Mouse (Mus musculus) hindbrain, embryonic 15.5 days (tissue): ENCODE results near the gene Rap1gap. TPM values are rescaled to one million over a fixed set of nuclear protein-coding genes. Genes with fewer than 3 reads are reported as not detected.

Source experiments
- ATAC-seq: fragments of 200-750 bp; cut with Nextera tagmentation; 2 replicates; pipeline ENCODE4 v1.8.0; 2017; ENCODE audit warnings: low read depth, moderate number of reproducible peaks, moderate TSS enrichment; ENCODE audit not compliant: low FRiP score
- H3K27ac ChIP-seq: fragments of 300-500 bp; sonication (generic); replicated peaks from 2 replicates; pipeline ENCODE4 v1.5.1; 2015; ENCODE audit warnings: mild to moderate bottlenecking, inconsistent platforms
- H3K27me3 ChIP-seq: fragments of 300-500 bp; sonication (generic); 2 replicates; pipeline ENCODE4 v1.6.1; 2015; ENCODE audit warnings: control low read depth, inconsistent platforms
- H3K36me3 ChIP-seq: fragments of 300-500 bp; sonication (generic); 2 replicates; pipeline ENCODE4 v1.6.1; 2015; ENCODE audit warnings: control low read depth, inconsistent platforms
- H3K4me1 ChIP-seq: fragments of 300-500 bp; sonication (generic); replicated peaks from 2 replicates; pipeline ENCODE4 v1.6.1; 2015; ENCODE audit warnings: control low read depth, inconsistent platforms
- H3K4me2 ChIP-seq: fragments of 300-500 bp; sonication (generic); 2 replicates; pipeline ENCODE4 v1.6.1; 2015; ENCODE audit warnings: moderate library complexity, mild to moderate bottlenecking, inconsistent platforms
- H3K4me3 ChIP-seq: fragments of 300-500 bp; sonication (generic); 2 replicates; pipeline ENCODE4 v1.5.1; 2015; ENCODE audit warnings: mild to moderate bottlenecking, inconsistent platforms
- H3K9ac ChIP-seq: fragments of 300-500 bp; sonication (generic); 2 replicates; pipeline ENCODE4 v1.6.1; 2015; ENCODE audit warnings: inconsistent platforms
- H3K9me3 ChIP-seq: fragments of 300-500 bp; sonication (generic); 2 replicates; pipeline ENCODE4 v1.6.1; 2016; ENCODE audit warnings: control low read depth, inconsistent platforms
- WGBS: fragments of 180-500 bp; shearing (Covaris S2); methylation state at CpG from one replicate; pipeline ENCODE4 v1.1.7; 2015; 5-methylcytosine and 5-hydroxymethylcytosine counted together
- polyA plus RNA-seq: library from polyadenylated mRNA; unstranded; fragments of >200 nt; fragmentation: Nextera tagmentation; extraction: Ambion mirVana; gene quantifications from 2 replicates; pipeline ENCODE4 v1.2.1, GENCODE M21; 2015

Gene Rap1gap
- polyA plus RNA-seq, 1 experiment from 2014 or later = 99.6 TPM

DNA sequence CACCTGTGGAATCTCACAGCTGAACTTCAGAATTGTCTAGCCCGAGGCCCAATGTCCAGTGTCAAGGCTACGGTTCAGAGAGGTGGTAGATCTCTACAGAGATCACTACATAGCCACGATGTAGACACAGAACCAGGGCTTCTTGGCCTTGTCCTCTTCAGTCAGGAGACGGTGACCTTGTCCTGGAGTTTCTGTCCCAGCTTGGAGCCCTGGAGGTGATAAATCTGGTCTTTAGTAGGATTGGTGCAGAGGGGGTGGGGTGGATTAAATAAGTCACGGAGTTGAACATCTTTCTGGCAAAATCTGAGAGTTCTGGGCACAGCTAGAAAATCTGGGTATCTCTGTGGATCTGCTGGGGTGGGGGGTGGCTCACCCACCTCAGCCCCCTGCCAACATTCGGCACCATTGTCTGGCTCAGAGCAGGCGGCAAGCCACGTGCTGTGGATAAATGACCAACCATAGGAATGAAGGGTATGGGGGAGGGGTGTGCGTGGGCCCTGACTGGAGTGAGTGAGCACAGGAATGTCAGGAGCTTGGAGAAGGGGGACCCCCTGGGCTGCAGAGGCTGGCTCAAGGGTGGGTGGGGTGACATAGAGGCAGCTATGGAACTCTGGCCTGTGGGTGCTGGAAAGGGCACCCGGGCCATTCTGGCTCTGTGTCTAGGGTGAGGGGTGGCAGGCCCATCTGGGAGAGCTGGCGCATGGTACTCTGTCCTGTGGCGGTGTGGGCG is 32.8 kb downstream of the Rap1gap start:
- Histone ChIP-seq H3K4me3 (no peak overlapping the region), H3K9ac (no peak overlapping the region), H3K9me3 (no peaks in the 10 kb centered on the region), H3K36me3 (0 out of 2 replicates have a peak, but pooled peaks cover 4% of the 10 kb centered on the region), H3K27ac (0 out of 2 replicates have a peak overlapping the region, but pooled peaks have one; percentile 11), H3K4me2 (no peak overlapping the region), H3K27me3 (no peaks in the 10 kb centered on the region), H3K4me1 (peaks cover 36% of the 10 kb centered on the region)
- ATAC-seq = no peak
- 66% methylated on average over 13 of the region's 13 CpGs for WGBS

DNA sequence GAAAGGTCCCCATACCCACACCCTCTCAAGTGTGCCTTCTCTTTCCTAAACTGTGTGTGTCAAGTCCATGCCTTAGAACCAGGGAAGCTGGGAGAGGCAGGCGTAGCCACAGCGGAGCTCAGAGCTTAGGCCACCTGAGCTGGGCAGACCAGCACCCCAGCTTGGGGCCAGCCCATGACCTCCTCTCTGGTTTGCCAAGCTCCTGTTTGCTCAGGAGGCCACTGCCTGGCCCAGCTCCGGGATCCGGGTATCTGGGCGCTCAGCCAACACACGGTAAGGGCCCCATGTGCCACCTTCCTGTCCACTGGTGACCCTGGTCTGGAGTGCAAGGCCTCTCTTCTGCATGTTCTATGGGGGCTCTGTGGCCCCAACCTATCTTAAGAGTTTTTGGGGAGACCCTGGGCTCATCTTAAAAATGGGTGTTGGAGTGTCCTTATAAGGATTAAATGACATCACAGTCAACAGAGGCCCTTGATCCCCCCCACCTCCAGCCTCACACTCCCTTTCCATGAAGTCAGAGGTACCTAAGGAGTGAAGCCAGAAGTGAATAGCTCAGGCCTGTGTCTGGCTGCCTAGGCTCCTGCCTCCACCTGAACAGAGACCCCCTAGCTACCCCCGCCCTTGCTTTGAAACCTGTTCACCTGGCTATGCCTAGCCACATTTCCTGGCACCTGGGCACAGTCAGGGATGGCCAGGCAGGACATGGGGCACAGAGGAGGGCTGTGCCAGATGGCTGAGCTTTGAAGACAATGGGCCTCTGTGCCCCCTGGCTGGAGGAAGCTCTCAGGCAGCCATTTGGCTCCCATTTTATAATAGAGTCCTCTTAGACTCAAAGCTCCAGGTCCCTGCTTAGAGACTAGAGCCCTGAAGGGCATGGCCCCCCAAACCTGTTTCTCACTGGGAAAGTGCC is 33.8 kb downstream of the Rap1gap start:
- H3K9me3 ChIP-seq = no peaks in the 10 kb centered on the region
- 0 out of 2 replicates have a peak overlapping the region, but pooled peaks have one; percentile 18 for H3K27ac ChIP-seq
- WGBS = 74% methylated on average over 7 of the region's 7 CpGs
- peak; percentile 10; the same call in 1 of the 2 replicates for ATAC-seq
- no peak overlapping the region for H3K4me3 ChIP-seq
- no peak overlapping the region for H3K9ac ChIP-seq
- no peak overlapping the region for H3K4me2 ChIP-seq
- no peaks in the 10 kb centered on the region for H3K36me3 ChIP-seq
- H3K4me1 ChIP-seq = peaks cover 36% of the 10 kb centered on the region
- H3K27me3 ChIP-seq = no peaks in the 10 kb centered on the region

DNA sequence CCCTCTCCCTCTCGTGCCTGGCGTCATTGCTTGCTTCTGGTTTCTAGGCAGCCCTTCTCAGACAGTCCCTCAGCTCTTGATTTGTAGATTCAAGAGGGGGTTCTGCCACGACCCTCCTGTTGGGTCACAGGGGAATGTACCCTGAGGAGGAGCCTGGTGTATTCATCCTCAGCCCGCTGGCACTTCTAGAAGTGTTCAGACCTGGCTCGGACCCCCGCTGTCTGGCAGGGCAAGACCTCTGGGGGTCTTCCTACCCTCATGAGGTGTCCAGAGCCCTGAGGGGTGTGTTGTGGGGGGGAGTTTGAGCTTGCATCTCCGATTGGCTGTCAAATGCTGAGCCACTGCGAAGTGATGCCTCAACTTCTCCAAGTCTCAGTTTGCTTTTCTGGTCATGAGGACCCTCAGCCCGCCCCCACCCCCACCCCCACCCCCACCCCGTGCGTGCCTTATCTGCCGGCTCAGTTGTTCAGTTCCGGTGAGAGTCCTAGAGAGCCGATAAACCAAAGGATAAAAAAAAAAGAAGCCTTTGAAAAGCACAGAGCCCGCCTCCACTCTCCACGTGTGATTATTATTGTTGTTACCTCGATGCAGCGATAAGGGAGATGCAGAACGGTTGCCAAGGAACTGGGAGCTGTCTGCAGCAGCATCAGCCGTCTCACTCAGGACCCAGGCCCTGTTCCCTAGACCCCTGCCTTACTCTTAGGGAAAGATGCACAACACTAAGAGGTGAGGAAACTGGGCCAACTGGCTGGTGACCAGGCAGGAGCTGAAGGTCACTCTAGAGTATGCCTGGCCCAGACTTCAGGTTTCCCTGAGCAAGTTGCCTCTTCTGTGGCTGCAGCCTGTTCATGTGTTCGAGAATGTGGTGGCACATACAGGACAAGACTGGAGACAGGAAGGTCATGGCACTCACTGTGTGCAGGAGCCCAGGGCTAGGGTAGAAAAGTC is 35.0 kb downstream of the Rap1gap start:
- no peak overlapping the region for H3K27ac ChIP-seq
- 0 out of 2 replicates have a peak, but pooled peaks cover 4% of the 10 kb centered on the region for H3K36me3 ChIP-seq
- ATAC-seq = no peak
- H3K27me3 ChIP-seq = no peaks in the 10 kb centered on the region
- no peak overlapping the region for H3K9ac ChIP-seq
- H3K4me2 ChIP-seq = no peak overlapping the region
- peaks cover 36% of the 10 kb centered on the region for H3K4me1 ChIP-seq
- H3K4me3 ChIP-seq = no peak overlapping the region
- 48% methylated on average over 21 of the region's 21 CpGs for WGBS
- H3K9me3 ChIP-seq = no peaks in the 10 kb centered on the region

DNA sequence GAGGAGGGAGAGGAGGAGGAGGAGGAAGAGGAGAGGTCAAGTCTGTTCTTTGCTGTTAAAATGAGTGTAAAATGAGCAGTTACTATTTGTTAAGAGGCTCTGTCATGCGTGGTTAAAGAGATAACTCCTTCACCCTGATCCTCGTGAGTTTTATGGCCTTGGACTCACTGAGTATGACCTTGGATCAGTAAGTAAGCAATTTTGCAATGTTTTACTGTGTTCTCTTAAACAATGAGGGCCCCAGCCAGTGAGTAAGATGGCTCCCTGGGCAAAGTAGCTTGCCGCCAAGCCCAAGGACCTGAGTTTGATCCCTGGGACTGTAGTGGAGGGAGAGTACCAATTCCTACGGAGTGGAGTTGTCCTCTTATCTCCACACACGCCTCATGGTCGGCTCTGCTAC is 36.4 kb downstream of the Rap1gap start:
- no peak for ATAC-seq
- Histone ChIP-seq H3K27me3 (no peaks in the 10 kb centered on the region), H3K4me1 (peaks cover 31% of the 10 kb centered on the region)

DNA sequence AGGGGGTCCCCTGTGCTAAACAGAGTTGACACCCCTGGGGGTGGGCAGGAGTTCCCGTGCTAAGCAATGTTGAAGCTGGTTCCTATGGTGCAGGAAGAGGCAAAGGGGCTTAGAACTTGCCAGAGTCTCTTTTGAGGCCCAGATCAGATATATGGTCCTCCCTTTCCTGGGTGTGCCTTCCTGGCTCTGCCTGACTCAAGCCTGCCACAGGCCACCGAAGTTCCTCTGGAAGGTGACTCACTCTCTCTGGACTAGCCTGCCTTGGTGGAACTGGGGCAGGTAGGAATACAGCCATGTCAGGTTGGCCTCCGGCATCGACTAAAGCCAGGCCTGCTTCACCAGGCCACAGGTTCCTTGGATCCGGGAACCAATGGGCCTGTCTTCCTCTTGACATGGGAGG is 38.6 kb downstream of the Rap1gap start:
- Histone ChIP-seq H3K36me3 (0 out of 2 replicates have a peak, but pooled peaks cover 4% of the 10 kb centered on the region), H3K4me1 (peaks cover 38% of the 10 kb centered on the region), H3K27ac (no peak overlapping the region), H3K4me2 (no peak overlapping the region), H3K27me3 (no peaks in the 10 kb centered on the region), H3K4me3 (no peak overlapping the region), H3K9ac (no peak overlapping the region), H3K9me3 (no peaks in the 10 kb centered on the region)
- ATAC-seq = no peak
- 94% methylated on average over 5 of the region's 5 CpGs for WGBS

More for the DNA sequence above, 36.4 kb downstream of the Rap1gap start:
- no peak overlapping the region for H3K4me3 ChIP-seq
- H3K9me3 ChIP-seq = no peaks in the 10 kb centered on the region
- WGBS = 68% methylated on average over 6 of the region's 6 CpGs
- H3K27ac ChIP-seq = no peak overlapping the region
- no peak overlapping the region for H3K4me2 ChIP-seq
- H3K9ac ChIP-seq = no peak overlapping the region
- H3K36me3 ChIP-seq = 0 out of 2 replicates have a peak, but pooled peaks cover 4% of the 10 kb centered on the region

DNA sequence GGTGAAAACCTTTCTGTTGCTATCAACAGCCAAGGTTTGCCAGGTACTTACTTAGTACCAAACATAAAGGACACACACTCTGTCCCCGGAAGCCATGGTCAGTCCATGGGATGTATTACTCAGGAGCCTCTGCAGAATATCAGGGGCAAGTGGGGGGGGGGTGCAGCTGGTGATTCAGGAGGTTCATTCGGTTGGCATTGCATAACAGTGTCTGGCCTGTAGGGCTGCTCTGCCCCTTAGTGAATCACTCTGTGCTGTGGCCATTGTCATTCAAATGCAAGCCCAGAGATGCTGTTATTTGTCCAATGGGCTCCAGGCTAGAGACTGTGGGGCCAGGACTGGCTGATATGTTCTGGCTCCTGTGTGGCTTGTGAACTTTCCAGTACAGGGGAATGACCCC is 40.0 kb downstream of the Rap1gap start:
- WGBS = 41% methylated on average over 2 of the region's 2 CpGs

DNA sequence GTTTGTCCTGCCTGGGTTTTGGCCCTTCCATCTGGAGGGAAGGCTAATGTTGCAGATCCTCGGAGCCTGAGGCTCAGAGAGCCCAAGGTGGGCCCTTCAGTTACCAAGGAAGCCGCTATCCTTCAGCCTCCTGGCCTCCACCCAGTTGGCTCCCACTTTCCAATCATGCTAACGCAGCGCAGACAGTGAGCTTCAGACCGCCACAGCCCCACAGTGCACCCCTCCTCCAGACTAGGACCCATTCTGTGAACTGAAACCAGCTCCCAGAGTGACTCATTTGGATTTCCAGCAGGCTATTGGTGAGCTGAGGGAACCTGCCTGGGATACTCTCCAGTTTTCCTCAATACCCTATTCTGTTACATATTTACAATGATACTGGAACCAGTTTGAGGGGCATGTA is 40.9 kb downstream of the Rap1gap start:
- no peaks in the 10 kb centered on the region for H3K9me3 ChIP-seq
- 0 out of 2 replicates have a peak, but pooled peaks cover 4% of the 10 kb centered on the region for H3K36me3 ChIP-seq
- H3K4me3 ChIP-seq = no peak overlapping the region
- H3K4me1 ChIP-seq = peaks cover 37% of the 10 kb centered on the region
- H3K9ac ChIP-seq = no peak overlapping the region
- H3K4me2 ChIP-seq = no peak overlapping the region
- no peak overlapping the region for H3K27ac ChIP-seq
- no peaks in the 10 kb centered on the region for H3K27me3 ChIP-seq
- WGBS = 73% methylated on average over 5 of the region's 5 CpGs
- no peak for ATAC-seq

More for the DNA sequence above, 40.0 kb downstream of the Rap1gap start:
- H3K27me3 ChIP-seq = no peaks in the 10 kb centered on the region
- H3K4me1 ChIP-seq = peaks cover 38% of the 10 kb centered on the region
- H3K9me3 ChIP-seq = no peaks in the 10 kb centered on the region
- H3K9ac ChIP-seq = no peak overlapping the region
- H3K27ac ChIP-seq = no peak overlapping the region
- 0 out of 2 replicates have a peak, but pooled peaks cover 4% of the 10 kb centered on the region for H3K36me3 ChIP-seq
- no peak for ATAC-seq
- H3K4me2 ChIP-seq = no peak overlapping the region
- H3K4me3 ChIP-seq = no peak overlapping the region

DNA sequence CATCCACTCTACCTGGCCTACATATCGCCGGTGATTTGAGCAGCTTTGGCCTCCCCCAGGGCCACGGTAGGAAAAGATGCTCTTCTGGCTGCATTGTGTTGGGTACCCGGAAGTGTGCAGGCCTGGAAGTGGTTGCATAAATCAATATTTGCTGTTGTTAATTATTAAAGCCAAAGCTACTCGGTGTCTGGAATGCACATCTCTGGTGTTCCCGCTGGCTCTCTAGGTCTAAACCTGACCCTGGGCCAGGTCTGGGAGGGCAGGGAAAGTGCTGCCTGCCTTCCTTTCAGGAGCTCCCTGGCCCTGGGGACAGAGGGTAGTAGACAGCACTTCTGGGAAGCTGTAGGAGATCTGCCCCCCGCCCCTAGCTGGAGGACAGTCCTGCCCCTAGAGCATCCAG is 42.0 kb downstream of the Rap1gap start:
- Histone ChIP-seq H3K27me3 (no peaks in the 10 kb centered on the region), H3K4me3 (no peak overlapping the region), H3K27ac (no peak overlapping the region), H3K4me1 (peaks cover 37% of the 10 kb centered on the region), H3K4me2 (no peak overlapping the region), H3K9ac (peak overlapping the region; percentile 60; the same call in 1 of the 2 replicates), H3K36me3 (0 out of 2 replicates have a peak, but pooled peaks cover 4% of the 10 kb centered on the region), H3K9me3 (no peaks in the 10 kb centered on the region)
- ATAC-seq = no peak
- 74% methylated on average over 7 of the region's 7 CpGs for WGBS

DNA sequence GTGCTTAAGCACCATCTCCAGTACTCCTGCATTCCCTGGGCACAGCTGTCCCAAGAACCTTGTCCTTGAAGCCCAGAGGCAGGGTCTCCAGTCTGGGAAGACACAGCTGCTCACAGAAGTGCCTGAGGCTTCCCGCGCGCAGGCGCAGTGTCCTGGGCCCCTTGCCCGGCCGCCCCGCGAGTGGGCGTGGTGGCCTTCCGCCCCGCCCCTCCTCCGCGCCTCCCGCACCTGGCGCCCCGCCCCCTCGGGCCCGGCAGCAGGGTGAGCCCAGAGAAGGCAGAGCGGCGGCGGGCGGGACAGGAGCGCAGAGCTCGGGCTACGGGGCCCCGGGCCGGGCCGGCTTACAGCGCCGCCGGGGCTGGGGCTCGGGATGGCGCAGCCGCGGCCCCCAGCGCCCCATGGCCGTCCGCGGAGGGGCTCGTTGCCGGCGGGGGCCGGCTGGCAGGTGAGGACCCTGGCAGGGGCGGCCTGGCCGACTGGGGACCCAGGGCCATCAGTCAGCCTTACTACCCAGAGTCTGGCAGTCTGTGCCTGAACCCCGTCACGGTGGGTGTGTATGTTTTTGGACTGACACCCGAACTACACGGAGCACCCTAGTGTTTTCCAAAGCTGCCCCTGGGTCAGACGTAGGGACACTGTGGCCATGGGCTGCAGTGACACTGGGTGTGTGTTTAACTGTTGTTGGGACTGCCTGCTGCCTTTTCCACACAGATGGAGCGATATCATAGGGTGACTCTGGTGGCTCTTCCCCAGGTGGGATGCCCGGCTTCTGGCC is 42.9 kb downstream of the Rap1gap start:
- WGBS = 4% methylated on average over 48 of the region's 52 CpGs
- 0 out of 2 replicates have a peak, but pooled peaks cover 4% of the 10 kb centered on the region for H3K36me3 ChIP-seq
- H3K9me3 ChIP-seq = no peaks in the 10 kb centered on the region
- ATAC-seq = peak; percentile 59
- peak overlapping the region; percentile 60 for H3K9ac ChIP-seq
- H3K27me3 ChIP-seq = no peaks in the 10 kb centered on the region
- peak overlapping the region; percentile 84 for H3K4me2 ChIP-seq
- H3K4me3 ChIP-seq = peak overlapping the region; percentile 51
- peaks cover 37% of the 10 kb centered on the region for H3K4me1 ChIP-seq
- no peak overlapping the region for H3K27ac ChIP-seq

DNA sequence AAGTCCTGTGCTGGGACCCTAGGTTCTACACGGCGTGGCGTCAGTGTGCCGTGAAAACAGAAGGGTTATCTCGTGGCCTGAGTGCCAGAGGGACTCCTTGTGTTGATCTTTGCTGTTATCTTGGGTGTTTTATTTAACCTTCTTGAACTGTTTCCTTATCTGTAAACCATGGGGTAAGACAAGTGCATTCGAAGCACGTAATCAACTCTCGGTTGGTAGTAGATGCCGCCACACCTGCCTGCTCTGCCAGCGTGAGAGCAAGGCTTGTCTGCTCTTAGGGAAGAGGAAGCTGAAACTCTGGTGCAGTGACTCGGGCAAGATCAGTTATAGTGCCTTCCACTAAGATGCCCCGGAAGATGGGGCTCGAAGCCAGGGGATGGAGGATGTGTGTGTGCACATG is 48.4 kb downstream of the Rap1gap start:
- H3K4me2 ChIP-seq = no peak overlapping the region
- H3K4me3 ChIP-seq = no peak overlapping the region
- H3K4me1 ChIP-seq = peaks cover 20% of the 10 kb centered on the region
- no peak overlapping the region for H3K9ac ChIP-seq
- WGBS = 92% methylated on average over 13 of the region's 13 CpGs
- H3K9me3 ChIP-seq = no peaks in the 10 kb centered on the region
- H3K27me3 ChIP-seq = no peaks in the 10 kb centered on the region
- H3K27ac ChIP-seq = no peak overlapping the region
- ATAC-seq = no peak
- H3K36me3 ChIP-seq = no peaks in the 10 kb centered on the region; the same call in 1 of the 2 replicates
